In genomic region chr11:62507683-62508082, GRCm38 (mm10) we compare ENCODE assay signal across 24 mouse cellular contexts. TPM values are rescaled to one million over a fixed set of nuclear protein-coding genes. Genes with fewer than 3 reads are reported as not detected.
DNase-seq lines count a peak whose midpoint lies in the region; ATAC-seq and TF ChIP-seq lines count a peak whose summit lies in the region.
"Had no signal": no experiment of that assay in that cellular context is flagged by ENCODE, and none has a peak within 500 bp of the region (broad histone marks: within the 10 kb centered on the region; RNA-seq: fewer than 3 reads in every experiment).

No protein-coding gene starts in this region.

- peak overlapping the region; percentile 4; the same call in 1 of the 2 replicates for H3K27ac ChIP-seq in thymus, adult 2 months (ENCODE audit: control insufficient read depth, insufficient read depth, low read length)
- peak overlapping the region; percentile 74 for H3K27ac ChIP-seq in ES-E14 (ENCODE audit: insufficient read depth, low read depth, low read length, poor library complexity, severe bottlenecking)
- H3K27ac ChIP-seq: forebrain, embryonic 10.5 days; kidney, postnatal 0 days; limb, embryonic 15.5 days; liver, embryonic 14.5 days; midbrain, embryonic 10.5 days had no signal

- no peak for TF ChIP-seq CTCF in thymus, adult 2 months (IDR thresholded peaks at IDR 0.05; ENCODE audit: borderline replicate concordance, control insufficient read depth, extremely low read depth, insufficient read depth, low read length, poor library complexity)

- TF ChIP-seq POLR2A in thymus, adult 2 months (IDR thresholded peaks at IDR 0.05; ENCODE audit: control insufficient read depth, extremely low read depth, insufficient read depth, low read length, poor library complexity) = no peak

- in situ Hi-C loops in ES-E14 (cut with MboI; ENCODE audit: low sequenced_read_pairs in 2 of 2, unreplicated experiment in 2 of 2) = no loop called here

- peaks cover 4% of the 10 kb centered on the region for H3K4me1 ChIP-seq in thymus, adult 2 months (replicated peaks; ENCODE audit: control insufficient read depth, insufficient read depth, low read length)
- peaks cover 4 to 15% of the 10 kb centered on the region in 2 experiments; a peak in 3 of 4 replicates for H3K4me1 ChIP-seq in ES-E14 (ENCODE audit: control insufficient read depth in 2 of 2, insufficient read depth in 2 of 2, low read length in 2 of 2, poor library complexity in 1 of 2)
- H3K4me1 ChIP-seq: heart, embryonic 12.5 days had no signal

- 20% methylated on average over 4 of the region's 4 CpGs for WGBS in thymus, adult 2 months

- H3K9ac ChIP-seq in ES-E14 (ENCODE audit: insufficient read depth, low read depth, low read length, poor library complexity, severe bottlenecking) = no peak overlapping the region
- H3K9ac ChIP-seq: heart, embryonic 12.5 days; limb, embryonic 15.5 days; liver, embryonic 14.5 days; lung, embryonic 14.5 days had no signal

- H3K4me3 ChIP-seq in thymus, adult 2 months (ENCODE audit: control insufficient read depth, insufficient read depth, low read length) = no peak overlapping the region
- H3K4me3 ChIP-seq in ES-E14 (ENCODE audit: insufficient read depth in 1 of 2, low read depth in 1 of 2, low read length in 2 of 2, poor library complexity in 1 of 2, severe bottlenecking in 1 of 2) = no peak overlapping the region
- H3K4me3 ChIP-seq: forebrain, embryonic 10.5 days; heart, embryonic 12.5 days; limb, embryonic 15.5 days; midbrain, embryonic 10.5 days had no signal

- DNase-seq in thymus, adult 2 months = peak; percentile 7
- no peak for DNase-seq in thymus, adult 18-20 months
- DNase-seq in ES-E14 (ENCODE audit: low read depth, low spot score) = no peak
- DNase-seq in thymus, postnatal 4 days = peak; percentile 18
- no peak for DNase-seq in kidney, postnatal 10 days
- no peak for DNase-seq in heart, adult 11 months
- DNase-seq in spleen, postnatal 14 days (ENCODE audit: low spot score in 2 of 2) = no peak
- DNase-seq: cerebellum, adult 11-12 months; cerebellum, postnatal 10 days; gastrocnemius, postnatal 10 days; heart, adult 18-20 months; heart, postnatal 10 days; kidney, adult 18-20 months; left cerebral cortex, postnatal 4 days; lung, embryonic 14.5 days; lung, postnatal 36 days had no signal

- H3K9me3 ChIP-seq in ES-E14 (ENCODE audit: control insufficient read depth, insufficient read depth, low read depth, low read length) = peaks cover 2% of the 10 kb centered on the region; the same call in 1 of the 2 replicates
- H3K9me3 ChIP-seq: forebrain, embryonic 10.5 days; heart, embryonic 12.5 days; limb, embryonic 15.5 days; midbrain, embryonic 10.5 days had no signal

- no peaks in the 10 kb centered on the region for H3K36me3 ChIP-seq in thymus, adult 2 months (ENCODE audit: control insufficient read depth, insufficient read depth, low read length)
- H3K36me3 ChIP-seq in ES-E14 (ENCODE audit: control insufficient read depth, insufficient read depth, low read length, poor library complexity, severe bottlenecking) = peaks cover 27% of the 10 kb centered on the region
- H3K36me3 ChIP-seq: limb, embryonic 15.5 days had no signal

- peak; percentile 28 for ATAC-seq in inflammation-experienced regulatory T-cells, adult 6 months
- ATAC-seq: forebrain, embryonic 16.5 days had no signal

- H3K27me3 ChIP-seq in thymus, adult 2 months (ENCODE audit: control insufficient read depth, insufficient read depth, low read length) = no peaks in the 10 kb centered on the region
- H3K27me3 ChIP-seq: heart, embryonic 12.5 days; limb, embryonic 15.5 days had no signal

TF ChIP-seq in ES-E14, 5 proteins besides CTCF, POLR2A, EP300 and RAD21:
- no peak for TF ChIP-seq ZNF384 (IDR thresholded peaks at IDR 0.05; ENCODE audit: low read depth, low read length)
- TF ChIP-seq ZC3H11A (IDR thresholded peaks at IDR 0.05; ENCODE audit: borderline replicate concordance, low read depth, low read length) = no peak
- TF ChIP-seq MAFK (IDR thresholded peaks at IDR 0.05; ENCODE audit: insufficient read depth, low read depth, low read length) = no peak
- no peak for TF ChIP-seq HCFC1 (IDR thresholded peaks at IDR 0.05; ENCODE audit: borderline replicate concordance, insufficient read depth, low read length)
- no peak for TF ChIP-seq CHD2 (IDR thresholded peaks at IDR 0.05; ENCODE audit: low read depth, low read length)

RNA-seq across cellular contexts. Expression of gene Cenpv, which starts 31.4 kb away (rescaled TPM):
- 12.9 and 13.7 TPM in 2 replicates for polyA plus RNA-seq in thymus, adult 2 months (2012; rRNA removed)
- total RNA-seq in ES-E14 (2012; rRNA removed) = 66.5 and 68.0 TPM in 2 replicates
- polyA plus RNA-seq in inflammation-experienced regulatory T-cells, adult 6 months (2017; shearing (Covaris generic)) = 1 to 10 TPM in 1 of 3 experiments, under 1 TPM in 1, not detected in 1; 0.40 to 2.0 TPM

RNA-seq across cellular contexts. Expression of gene Ubb, which starts 43.3 kb away (rescaled TPM):
- 2,301 and 2,384 TPM in 2 replicates for polyA plus RNA-seq in thymus, adult 2 months (2012; rRNA removed)
- 1,350 and 1,664 TPM in 2 replicates for total RNA-seq in ES-E14 (2012; rRNA removed)
- 1,000 to 10,000 TPM; 5,207 to 7,023 (median 5,768) TPM for polyA plus RNA-seq in inflammation-experienced regulatory T-cells, adult 6 months (2017; shearing (Covaris generic))

RNA-seq across cellular contexts. Expression of gene Ncor1, which starts 49.3 kb away (rescaled TPM):
- 214 and 251 TPM in 2 replicates for polyA plus RNA-seq in thymus, adult 2 months (2012; rRNA removed)
- 186 and 206 TPM in 2 replicates for total RNA-seq in ES-E14 (2012; rRNA removed)
- polyA plus RNA-seq in inflammation-experienced regulatory T-cells, adult 6 months (2017; shearing (Covaris generic)) = 100 to 1,000 TPM; 165 to 215 (median 193) TPM

RNA-seq across cellular contexts. Expression of gene Pigl, which starts 49.4 kb away (rescaled TPM):
- polyA plus RNA-seq in thymus, adult 2 months (2012; rRNA removed) = 8.4 and 10.5 TPM in 2 replicates
- total RNA-seq in ES-E14 (2012; rRNA removed) = 21.9 and 25.8 TPM in 2 replicates
- polyA plus RNA-seq in inflammation-experienced regulatory T-cells, adult 6 months (2017; shearing (Covaris generic)) = 10 to 100 TPM in 2 of 3 experiments, 1 to 10 TPM in 1; 5.6 to 12.4 (median 11.5) TPM

Comparison
In these comparisons a context has a peak if more than half of its experiments do, and no peak if none do; other contexts are left out.
1. DNase-seq: peak in thymus, adult 2 months (single experiment) and thymus, postnatal 4 days (single experiment); none in thymus, adult 18-20 months (0 of 2), ES-E14 (single experiment), kidney, postnatal 10 days (single experiment), heart, adult 11 months (single experiment) and spleen, postnatal 14 days (0 of 2).